Mouse (Mus musculus): ENCODE measurements around the gene Slc39a1. TPM values are rescaled to one million over a fixed set of nuclear protein-coding genes. Genes with fewer than 3 reads are reported as not detected.
"Not testable (repeated sequence)": the region's sequence is repeated elsewhere in the genome, so short reads cannot be mapped to it uniquely, and the experiment has no call there.

Gene Slc39a1
- total and polyA plus RNA-seq, 3 experiments: 57.3 to 75.5 (median 67.6) TPM

DNA sequence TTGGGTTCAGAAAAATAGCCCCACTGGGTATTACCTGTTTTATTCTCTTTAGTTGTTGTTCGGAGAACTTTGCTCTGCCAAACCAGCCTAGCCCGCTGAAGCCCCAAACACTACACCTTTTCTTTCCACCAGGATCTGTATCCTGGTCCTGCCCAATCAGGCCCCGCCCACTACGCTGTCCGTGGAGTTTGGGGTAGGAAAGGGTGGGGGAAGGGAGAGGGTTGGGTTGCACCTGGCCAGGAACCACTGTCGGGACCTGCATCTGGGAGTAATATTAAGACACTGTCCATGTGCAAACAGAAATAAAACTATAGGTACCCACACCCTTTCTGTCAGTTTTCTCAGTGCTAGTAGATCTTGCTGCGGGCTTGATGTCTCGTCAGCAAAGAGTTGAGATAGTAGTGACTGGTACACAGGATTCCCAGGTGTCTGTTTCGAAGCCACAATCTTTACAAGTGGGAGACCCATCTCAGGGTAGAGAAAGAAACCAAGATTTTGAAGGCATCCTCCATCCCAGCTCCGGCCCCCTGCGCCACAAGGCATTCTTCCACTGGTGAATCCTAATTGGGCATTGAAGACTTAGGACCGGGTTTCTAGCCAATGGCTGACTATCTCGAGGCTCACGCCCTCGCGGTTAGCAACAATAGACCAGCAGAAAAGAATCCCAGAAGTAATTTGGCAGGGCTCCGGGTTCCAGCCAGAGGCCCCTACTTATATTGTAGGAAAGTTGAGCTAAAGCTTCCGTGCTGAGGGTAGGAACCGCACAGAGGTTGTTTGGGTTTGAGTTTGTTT is 4.8 kb upstream of the Slc39a1 start, which contains the start of gene Creb3l4:
Creb3l4 (minus strand) TSS at position 529 of the 792 bp plus-strand sequence.
- Histone ChIP-seq H3K27ac (peak within 1 kb of the TSS; percentile 52; the same call in 1 of the 2 replicates), H3K9ac (ENCODE audit: low read depth, low read length) (no peak within 1 kb of the TSS), H3K79me2 (replicated peaks; ENCODE audit: control insufficient read depth, insufficient read depth, low read length) (no peaks in the 10 kb centered on the region), H3K4me3 (peak within 1 kb of the TSS; percentile 40), H3K4me1 (ENCODE audit: control insufficient read depth, insufficient read depth, low read length) (peaks cover 3% of the 10 kb centered on the region; the same call in 1 of the 2 replicates), H3K27me3 (ENCODE audit: control insufficient read depth, insufficient read depth, low read length) (no peaks in the 10 kb centered on the region), H3K36me3 (ENCODE audit: control insufficient read depth, insufficient read depth, low read length) (no peaks in the 10 kb centered on the region)
- TF ChIP-seq CTCF (IDR thresholded peaks at IDR 0.05) (no peak), EP300 (IDR thresholded peaks at IDR 0.05; ENCODE audit: insufficient read depth, low read depth, low read length) (no peak), POLR2A (IDR thresholded peaks at IDR 0.05; ENCODE audit: insufficient read depth, low read depth, low read length) (no peak)
- 15% methylated on average over 19 of the region's 19 CpGs for WGBS
- DNase-seq: peak; percentile 52 to 60
- intact Hi-C loops (cut with DNase I): no loop called here

DNA sequence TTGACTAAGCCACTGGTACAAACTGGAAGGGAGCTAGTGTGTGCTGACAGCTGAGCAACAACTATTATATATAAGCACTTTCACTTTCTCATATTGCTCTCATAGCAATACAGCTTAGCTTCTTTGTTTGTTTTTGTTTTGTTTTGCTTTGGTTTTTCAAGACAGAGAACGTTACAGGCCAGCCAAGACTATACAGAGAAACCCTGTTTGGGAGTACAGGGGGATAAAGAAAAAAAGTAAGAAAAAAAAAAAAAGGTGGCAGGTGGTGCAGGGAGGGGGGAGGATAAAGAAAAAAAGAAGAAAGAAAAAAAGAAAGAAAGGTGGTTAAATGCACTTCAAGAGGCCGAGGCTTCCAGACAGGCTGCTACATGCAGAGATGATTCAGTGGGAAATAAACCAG is 2.6 kb upstream of the Slc39a1 start:
- WGBS: 66% methylated on average over 2 of the region's 2 CpGs
- intact Hi-C loops (cut with DNase I): no loop called here
- H3K4me1 ChIP-seq (ENCODE audit: control insufficient read depth, insufficient read depth, low read length): peaks cover 3% of the 10 kb centered on the region; the same call in 1 of the 2 replicates

DNA sequence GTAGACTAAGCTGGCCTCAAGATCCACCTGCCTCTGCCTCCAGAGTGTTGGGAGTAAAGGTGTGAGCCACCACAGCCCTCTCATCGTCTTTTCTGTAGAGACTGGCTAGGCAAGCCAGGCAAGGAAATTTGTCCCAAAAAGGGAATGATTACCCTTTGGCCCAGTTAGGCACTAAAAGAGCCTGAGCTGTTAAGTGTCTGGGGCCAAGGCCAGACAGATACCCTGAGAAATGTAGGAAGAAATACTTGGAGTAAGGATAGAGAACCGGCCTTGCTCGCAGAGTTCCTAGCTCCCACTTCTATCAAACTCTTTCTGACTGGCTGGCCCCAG is 377 bp upstream of the Slc39a1 start:
- no peak for DNase-seq
- TF ChIP-seq POLR2A (IDR thresholded peaks at IDR 0.05; ENCODE audit: insufficient read depth, low read depth, low read length) (no peak; the same call in 1 of the 2 replicates), CTCF (IDR thresholded peaks at IDR 0.05) (no peak; the same call in 1 of the 2 replicates), EP300 (IDR thresholded peaks at IDR 0.05; ENCODE audit: insufficient read depth, low read depth, low read length) (no peak)
- no peaks in the 10 kb centered on the region for H3K79me2 ChIP-seq (replicated peaks; ENCODE audit: control insufficient read depth, insufficient read depth, low read length)
- peak overlapping the region; percentile 71 for H3K4me3 ChIP-seq
- no peaks in the 10 kb centered on the region for H3K27me3 ChIP-seq (ENCODE audit: control insufficient read depth, insufficient read depth, low read length)
- H3K9ac ChIP-seq (ENCODE audit: low read depth, low read length): peak overlapping the region; percentile 79
- peak overlapping the region; percentile 98 for H3K27ac ChIP-seq
- intact Hi-C loops (cut with DNase I): no loop called here
- no peaks in the 10 kb centered on the region; the same call in 1 of the 2 replicates for H3K36me3 ChIP-seq (ENCODE audit: control insufficient read depth, insufficient read depth, low read length)
- WGBS: 0% methylated on average over 3 of the region's 3 CpGs
- peaks cover 4% of the 10 kb centered on the region for H3K4me1 ChIP-seq (ENCODE audit: control insufficient read depth, insufficient read depth, low read length)

More for the DNA sequence above, 2.6 kb upstream of the Slc39a1 start:
- Histone ChIP-seq H3K9ac (ENCODE audit: low read depth, low read length) (no peak overlapping the region), H3K27ac (no peak overlapping the region), H3K36me3 (ENCODE audit: control insufficient read depth, insufficient read depth, low read length) (no peaks in the 10 kb centered on the region), H3K79me2 (replicated peaks; ENCODE audit: control insufficient read depth, insufficient read depth, low read length) (no peaks in the 10 kb centered on the region), H3K4me3 (no peak overlapping the region), H3K27me3 (ENCODE audit: control insufficient read depth, insufficient read depth, low read length) (no peaks in the 10 kb centered on the region)
- TF ChIP-seq EP300 (IDR thresholded peaks at IDR 0.05; ENCODE audit: insufficient read depth, low read depth, low read length) (no peak), CTCF (IDR thresholded peaks at IDR 0.05) (no peak), POLR2A (IDR thresholded peaks at IDR 0.05; ENCODE audit: insufficient read depth, low read depth, low read length) (no peak)
- no peak for DNase-seq

DNA sequence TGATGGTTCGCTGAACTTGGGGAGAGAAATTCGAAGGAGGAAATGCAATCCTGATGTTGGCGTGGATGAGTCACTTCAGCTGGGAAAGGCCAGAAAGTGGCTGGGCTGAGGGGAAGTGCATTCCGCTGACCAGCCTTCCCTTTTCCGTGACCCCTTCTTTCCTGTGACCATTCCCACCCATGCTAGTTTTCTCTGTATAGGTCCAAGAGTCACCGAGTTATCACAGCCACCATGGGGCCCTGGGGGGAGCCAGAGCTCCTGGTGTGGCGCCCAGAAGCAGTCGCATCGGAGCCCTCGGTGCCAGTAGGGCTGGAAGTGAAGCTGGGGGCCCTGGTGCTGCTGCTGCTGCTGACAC is 751 bp downstream of the Slc39a1 start:
- H3K36me3 ChIP-seq (ENCODE audit: control insufficient read depth, insufficient read depth, low read length): no peaks in the 10 kb centered on the region; the same call in 1 of the 2 replicates

DNA sequence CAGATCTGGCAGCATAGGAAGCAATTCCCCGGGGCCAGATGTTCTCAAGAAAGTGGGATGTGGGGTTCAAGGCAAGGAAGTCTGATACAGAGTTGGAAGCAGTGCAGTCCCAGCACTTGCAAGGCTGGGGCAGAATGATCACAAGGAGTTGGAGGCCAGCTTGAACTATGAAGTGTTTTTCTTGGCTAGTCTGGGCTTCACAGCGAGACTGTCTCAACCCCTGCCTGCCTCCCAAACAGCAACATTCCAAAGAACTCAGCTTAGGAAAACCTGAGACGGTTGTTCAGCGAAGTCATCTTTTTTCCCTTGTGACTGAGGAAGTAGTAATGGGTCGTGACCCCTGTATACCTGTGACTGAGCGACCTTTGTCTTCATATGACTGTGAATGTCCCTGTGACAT is 2.8 kb downstream of the Slc39a1 start:
- H3K79me2 ChIP-seq (replicated peaks; ENCODE audit: control insufficient read depth, insufficient read depth, low read length): peaks cover 3% of the 10 kb centered on the region; the same call in 1 of the 2 replicates
- TF ChIP-seq EP300 (IDR thresholded peaks at IDR 0.05; ENCODE audit: insufficient read depth, low read depth, low read length): no peak
- TF ChIP-seq CTCF (IDR thresholded peaks at IDR 0.05): no peak
- TF ChIP-seq POLR2A (IDR thresholded peaks at IDR 0.05; ENCODE audit: insufficient read depth, low read depth, low read length): no peak
- H3K9ac ChIP-seq (ENCODE audit: low read depth, low read length): no peak overlapping the region
- H3K4me1 ChIP-seq (ENCODE audit: control insufficient read depth, insufficient read depth, low read length): peaks cover 8% of the 10 kb centered on the region
- intact Hi-C loops (cut with DNase I): no loop called here
- H3K4me3 ChIP-seq: no peak overlapping the region
- no peaks in the 10 kb centered on the region for H3K27me3 ChIP-seq (ENCODE audit: control insufficient read depth, insufficient read depth, low read length)
- no peak overlapping the region for H3K27ac ChIP-seq
- no peak for DNase-seq
- WGBS: 55% methylated on average over 6 of the region's 6 CpGs
- no peaks in the 10 kb centered on the region; the same call in 1 of the 2 replicates for H3K36me3 ChIP-seq (ENCODE audit: control insufficient read depth, insufficient read depth, low read length)

More for the DNA sequence above, 751 bp downstream of the Slc39a1 start:
- H3K4me3 ChIP-seq: peak overlapping the region; percentile 71
- TF ChIP-seq POLR2A (IDR thresholded peaks at IDR 0.05; ENCODE audit: insufficient read depth, low read depth, low read length): 0 out of 2 replicates have a peak, but pooled peaks have one; percentile 7
- no peak for TF ChIP-seq CTCF (IDR thresholded peaks at IDR 0.05)
- TF ChIP-seq EP300 (IDR thresholded peaks at IDR 0.05; ENCODE audit: insufficient read depth, low read depth, low read length): 0 out of 2 replicates have a peak, but pooled peaks have one; percentile 8
- H3K79me2 ChIP-seq (replicated peaks; ENCODE audit: control insufficient read depth, insufficient read depth, low read length): no peaks in the 10 kb centered on the region
- intact Hi-C loops (cut with DNase I): no loop called here
- under 1% methylated on average over 10 of the region's 10 CpGs for WGBS
- peak overlapping the region; percentile 82 for H3K9ac ChIP-seq (ENCODE audit: low read depth, low read length)
- peaks cover 5% of the 10 kb centered on the region for H3K4me1 ChIP-seq (ENCODE audit: control insufficient read depth, insufficient read depth, low read length)
- DNase-seq: peak in 1 of 2 experiments; percentile 64
- no peaks in the 10 kb centered on the region for H3K27me3 ChIP-seq (ENCODE audit: control insufficient read depth, insufficient read depth, low read length)
- H3K27ac ChIP-seq: peak overlapping the region; percentile 98

DNA sequence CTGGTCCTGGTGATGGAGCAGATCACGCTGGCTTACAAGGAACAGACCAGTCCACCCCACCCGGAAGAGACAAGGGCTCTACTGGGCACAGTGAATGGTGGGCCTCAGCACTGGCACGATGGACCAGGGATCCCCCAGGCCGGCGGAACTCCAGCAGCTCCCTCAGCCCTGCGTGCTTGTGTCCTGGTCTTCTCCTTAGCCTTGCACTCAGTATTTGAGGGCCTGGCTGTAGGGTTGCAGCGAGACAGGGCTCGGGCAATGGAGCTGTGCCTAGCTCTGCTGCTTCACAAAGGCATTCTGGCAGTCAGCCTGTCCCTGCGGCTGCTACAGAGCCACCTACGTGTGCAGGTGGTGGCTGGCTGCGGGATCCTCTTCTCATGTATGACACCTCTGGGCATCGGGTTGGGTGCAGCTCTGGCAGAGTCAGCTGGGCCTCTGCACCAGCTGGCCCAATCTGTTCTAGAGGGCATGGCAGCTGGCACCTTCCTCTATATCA is 3.8 kb downstream of the Slc39a1 start:
- H3K36me3 ChIP-seq (ENCODE audit: control insufficient read depth, insufficient read depth, low read length); H3K9ac ChIP-seq (ENCODE audit: low read depth, low read length); intact Hi-C loops (cut with DNase I); DNase-seq; H3K79me2 ChIP-seq (replicated peaks; ENCODE audit: control insufficient read depth, insufficient read depth, low read length); H3K4me1 ChIP-seq (ENCODE audit: control insufficient read depth, insufficient read depth, low read length); H3K27ac ChIP-seq; H3K27me3 ChIP-seq (ENCODE audit: control insufficient read depth, insufficient read depth, low read length); H3K4me3 ChIP-seq: not testable (repeated sequence)
- WGBS: 81% methylated on average over 11 of the region's 12 CpGs

DNA sequence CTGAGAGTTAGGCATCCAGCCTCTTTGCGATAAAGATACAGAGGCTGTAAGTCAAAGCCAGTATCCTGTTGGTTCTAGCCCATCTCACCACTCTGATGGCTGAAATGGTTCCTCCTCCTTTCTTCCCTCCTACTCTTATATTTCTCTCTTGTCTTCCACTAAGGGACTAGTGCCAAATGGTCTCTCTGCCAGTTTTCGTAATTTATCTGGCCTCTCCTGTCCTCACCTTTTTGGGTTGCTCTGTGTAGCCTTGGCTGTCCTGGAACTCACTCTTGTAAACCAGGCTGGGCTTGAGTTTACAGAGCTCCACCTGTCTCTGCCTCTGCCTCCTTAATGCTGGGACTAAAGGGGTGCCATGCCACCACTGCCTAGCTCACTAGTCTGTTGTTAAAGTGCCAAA is 4.7 kb downstream of the Slc39a1 start:
- DNase-seq; H3K27me3 ChIP-seq (ENCODE audit: control insufficient read depth, insufficient read depth, low read length); H3K36me3 ChIP-seq (ENCODE audit: control insufficient read depth, insufficient read depth, low read length); H3K9ac ChIP-seq (ENCODE audit: low read depth, low read length); H3K27ac ChIP-seq; H3K4me1 ChIP-seq (ENCODE audit: control insufficient read depth, insufficient read depth, low read length); H3K79me2 ChIP-seq (replicated peaks; ENCODE audit: control insufficient read depth, insufficient read depth, low read length); intact Hi-C loops (cut with DNase I); H3K4me3 ChIP-seq: not testable (repeated sequence)
- 67% methylated on average over 2 of the region's 2 CpGs for WGBS

DNA sequence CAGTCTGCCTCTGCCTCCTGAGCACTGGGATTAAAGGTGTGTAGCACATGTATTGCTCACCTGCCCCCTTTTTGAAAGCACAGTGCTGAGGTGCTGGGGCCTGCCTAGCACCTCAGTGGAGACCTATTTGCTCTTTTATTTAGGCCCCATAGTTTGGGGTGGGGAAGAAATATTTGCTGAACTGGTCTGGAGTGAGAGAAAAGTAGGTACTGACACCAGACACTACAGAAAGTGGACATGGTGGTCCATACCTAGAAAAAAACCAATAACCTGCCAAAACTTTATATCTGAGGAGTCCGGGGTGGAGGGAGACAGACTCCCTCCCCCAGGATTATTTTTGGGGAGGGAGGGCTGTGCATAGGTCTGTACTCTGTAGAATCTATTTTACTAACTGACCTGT is 5.2 kb downstream of the Slc39a1 start:
- H3K79me2 ChIP-seq (replicated peaks; ENCODE audit: control insufficient read depth, insufficient read depth, low read length); H3K4me3 ChIP-seq; DNase-seq; intact Hi-C loops (cut with DNase I); H3K36me3 ChIP-seq (ENCODE audit: control insufficient read depth, insufficient read depth, low read length); H3K27ac ChIP-seq; H3K9ac ChIP-seq (ENCODE audit: low read depth, low read length); H3K27me3 ChIP-seq (ENCODE audit: control insufficient read depth, insufficient read depth, low read length); H3K4me1 ChIP-seq (ENCODE audit: control insufficient read depth, insufficient read depth, low read length): not testable (repeated sequence)
- WGBS: 68% methylated on average over 1 of the region's 1 CpGs
